Mouse (Mus musculus) stomach, embryonic 15.5 days (tissue): ENCODE measurements around the gene Aloxe3. TPM values are rescaled to one million over a fixed set of nuclear protein-coding genes. Genes with fewer than 3 reads are reported as not detected.

Experiments used
- polyA plus RNA-seq: library from polyadenylated mRNA; unstranded; fragments of >200 nt; fragmentation: Nextera tagmentation; extraction: Ambion mirVana; gene quantifications from 2 replicates; pipeline ENCODE4 v1.2.1, GENCODE M21; 2015

Gene Aloxe3
- polyA plus RNA-seq, 1 experiment from 2014 or later: 1.2 TPM

Other genes starting within 250 kb of the Aloxe3 start
- 0.22 and 0.64 TPM in 2 replicates for gene Rnf222, start 237.3 kb upstream of the Aloxe3 start, polyA plus RNA-seq
- gene Rpl26, start 224.3 kb upstream of the Aloxe3 start, polyA plus RNA-seq: 1,013 and 1,066 TPM in 2 replicates
- not detected in 2 replicates for gene Odf4, start 198.8 kb upstream of the Aloxe3 start, polyA plus RNA-seq
- 8.5 and 8.8 TPM in 2 replicates for gene Arhgef15, start 168.4 kb upstream of the Aloxe3 start, polyA plus RNA-seq
- 5.1 and 5.3 TPM in 2 replicates for gene Slc25a35, start 157.8 kb upstream of the Aloxe3 start, polyA plus RNA-seq
- 55.9 and 63.0 TPM in 2 replicates for gene Rangrf, start 150.7 kb upstream of the Aloxe3 start, polyA plus RNA-seq
- 31.5 and 33.7 TPM in 2 replicates for gene Pfas, start 117.4 kb upstream of the Aloxe3 start, polyA plus RNA-seq
- 40.3 and 45.5 TPM in 2 replicates for gene Ctc1, start 110.0 kb upstream of the Aloxe3 start, polyA plus RNA-seq
- 134 and 146 TPM in 2 replicates for gene Aurkb, start 80.2 kb upstream of the Aloxe3 start, polyA plus RNA-seq
- 10.3 and 10.7 TPM in 2 replicates for gene Borcs6, start 66.2 kb upstream of the Aloxe3 start, polyA plus RNA-seq
- 49.6 and 55.0 TPM in 2 replicates for gene Tmem107, start 55.1 kb upstream of the Aloxe3 start, polyA plus RNA-seq
- 68.5 and 84.6 TPM in 2 replicates for gene Vamp2, start 37.4 kb upstream of the Aloxe3 start, polyA plus RNA-seq
- gene Per1, start 30.7 kb upstream of the Aloxe3 start, polyA plus RNA-seq: 15.4 and 20.3 TPM in 2 replicates
- gene Hes7, start 5.5 kb upstream of the Aloxe3 start, polyA plus RNA-seq: 0.76 and 1.0 TPM in 2 replicates
- gene 9130213A22Rik, start 3.3 kb upstream of the Aloxe3 start, polyA plus RNA-seq: 0.37 TPM in 2 replicates
- 4.2 and 11.5 TPM in 2 replicates for gene Alox12b, start 31.1 kb downstream of the Aloxe3 start, polyA plus RNA-seq
- 0.28 and 0.31 TPM in 2 replicates for gene Alox8, start 71.9 kb downstream of the Aloxe3 start, polyA plus RNA-seq
- gene Gucy2e, start 111.1 kb downstream of the Aloxe3 start, polyA plus RNA-seq: 0.04 TPM in 1 of 2 replicates, not detected in the other
- 18.6 and 19.5 TPM in 2 replicates for gene Cntrob, start 197.9 kb downstream of the Aloxe3 start, polyA plus RNA-seq
- 146 and 157 TPM in 2 replicates for gene Trappc1, start 198.1 kb downstream of the Aloxe3 start, polyA plus RNA-seq
- 1.3 TPM in 2 replicates for gene Kcnab3, start 200.4 kb downstream of the Aloxe3 start, polyA plus RNA-seq
- gene Rnf227, start 214.6 kb downstream of the Aloxe3 start, polyA plus RNA-seq: 12.6 and 12.8 TPM in 2 replicates
- gene Chd3, start 243.5 kb downstream of the Aloxe3 start, polyA plus RNA-seq: 53.4 and 54.0 TPM in 2 replicates